Mouse (Mus musculus): ENCODE results near the gene Cln6.

DNA sequence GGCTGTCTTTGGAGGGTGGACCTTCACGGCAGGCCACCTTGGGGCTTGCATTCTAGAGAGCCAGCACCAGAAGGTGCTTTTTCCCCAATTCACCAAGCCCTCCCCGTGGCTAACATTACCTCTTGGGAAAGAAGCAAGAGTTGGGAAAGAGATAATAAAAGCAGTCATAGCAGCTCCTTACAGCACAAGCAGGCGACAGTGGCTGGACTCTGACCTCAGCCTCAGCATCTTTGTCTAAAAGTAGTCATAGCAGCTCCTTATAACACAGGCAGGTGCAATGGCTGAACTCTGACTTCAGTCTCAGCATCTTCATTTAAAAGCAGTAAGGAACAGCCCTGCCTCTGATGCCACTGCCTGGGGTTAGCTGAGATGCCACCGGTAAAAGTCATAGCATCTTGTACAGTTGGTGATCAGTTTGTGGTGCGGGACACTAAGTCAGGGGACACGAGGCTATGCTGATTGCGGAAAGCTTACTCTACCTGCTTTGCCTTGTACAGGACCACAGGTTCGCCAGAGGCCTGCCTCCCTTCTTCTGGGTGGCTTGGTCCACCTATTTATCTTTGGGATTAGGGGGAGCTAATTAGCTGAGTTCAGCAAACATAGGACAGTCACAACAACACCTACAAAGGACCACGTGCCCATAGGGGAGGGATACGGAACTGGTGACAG, 4.9 kb downstream of the Cln6 start:
- TF ChIP-seq POLR2A (IDR thresholded peaks at IDR 0.05; ENCODE audit: low read depth, low read length), result no peak
- no peak for TF ChIP-seq CTCF (conservative IDR thresholded peaks at IDR 0.05; ENCODE audit: insufficient read depth, insufficient read length, low read depth, low read length)

Data from kidney, adult 2 months (tissue).